Comparison of ENCODE assay signal across 16 mouse cellular contexts in genomic region chr2:179086915-179087314, GRCm38 (mm10).
DNase-seq lines count a peak whose midpoint lies in the region; ATAC-seq lines count a peak whose summit lies in the region.
"Had no signal": no experiment of that assay in that cellular context is flagged by ENCODE, and none has a peak within 500 bp of the region (broad histone marks: within the 10 kb centered on the region; RNA-seq: fewer than 3 reads in every experiment).

No protein-coding gene starts in this region.

- DNase-seq in right cerebral cortex, postnatal 4 days = no peak
- DNase-seq: adrenal gland, adult 2 months; adrenal gland, adult 8-10 months; adrenal gland, postnatal 10 days; adrenal gland, postnatal 14 days; adrenal gland, postnatal 25 days; adrenal gland, postnatal 36 days; B cell, adult 2 months; cerebellum, adult 11 months; cerebellum, adult 11-12 months; cerebellum, adult 18-20 months; cerebellum, adult 2 months had no signal

- ATAC-seq in hematopoietic stem cell, adult 5-6 weeks (replicated peaks in 1 of 2; ENCODE audit: insufficient read depth in 1 of 2, low FRiP score in 2 of 2, low TSS enrichment in 1 of 2, low read depth in 1 of 2, poor library complexity in 2 of 2, severe bottlenecking in 2 of 2) = peak; percentile 66 to 72; a peak in 3 of 4 replicates
- ATAC-seq: activated CD4-positive, CD25-positive, alpha-beta regulatory T cell, adult 4 months; CD4-positive, CD25-positive, alpha-beta regulatory T cell, adult 4 months; Patski had no signal
